Comparison of ENCODE assay signal across 7 mouse cellular contexts in genomic region chr8:126805365-126806180, GRCm38 (mm10).
DNase-seq lines count a peak whose midpoint lies in the region; ATAC-seq lines count a peak whose summit lies in the region.

No protein-coding gene starts in this region.

- H3K4me1 ChIP-seq in hindbrain, embryonic 14.5 days (replicated peaks; ENCODE audit: control insufficient read depth, insufficient read depth, low read length), result no peaks in the 10 kb centered on the region
- no peaks in the 10 kb centered on the region for H3K4me1 ChIP-seq in neural tube, embryonic 11.5 days (ENCODE audit: control insufficient read depth, insufficient read depth, low read length)

- peak overlapping the region; percentile 26; the same call in 1 of the 2 replicates for H3K27ac ChIP-seq in hindbrain, embryonic 14.5 days
- H3K27ac ChIP-seq in neural tube, embryonic 11.5 days (ENCODE audit: low read depth, low read length), result no peak overlapping the region

- WGBS in hindbrain, embryonic 14.5 days, result 51% methylated on average over 13 of the region's 13 CpGs
- 49% methylated on average over 13 of the region's 13 CpGs for WGBS in neural tube, embryonic 11.5 days

- ATAC-seq in hindbrain, embryonic 14.5 days (ENCODE audit: low FRiP score), result no peak
- no peak for ATAC-seq in neural tube, embryonic 11.5 days (ENCODE audit: insufficient read depth, low FRiP score, low TSS enrichment)
- no peak for ATAC-seq in erythroblast, adult 5-6 weeks (replicated peaks; ENCODE audit: low FRiP score, poor library complexity, severe bottlenecking)

- H3K9me3 ChIP-seq in hindbrain, embryonic 14.5 days (ENCODE audit: control insufficient read depth, low read length), result no peaks in the 10 kb centered on the region
- no peaks in the 10 kb centered on the region for H3K9me3 ChIP-seq in neural tube, embryonic 11.5 days (ENCODE audit: control insufficient read depth, low read length)

- H3K4me3 ChIP-seq in hindbrain, embryonic 14.5 days (replicated peaks; ENCODE audit: low read length), result no peak overlapping the region
- H3K4me3 ChIP-seq in neural tube, embryonic 11.5 days (ENCODE audit: low read depth, low read length), result no peak overlapping the region

- H3K4me2 ChIP-seq in hindbrain, embryonic 14.5 days (replicated peaks), result no peak overlapping the region
- H3K4me2 ChIP-seq in neural tube, embryonic 11.5 days (ENCODE audit: low read depth), result no peak overlapping the region

- no peaks in the 10 kb centered on the region for H3K27me3 ChIP-seq in hindbrain, embryonic 14.5 days (ENCODE audit: control insufficient read depth, insufficient read depth, low read length)
- H3K27me3 ChIP-seq in neural tube, embryonic 11.5 days (ENCODE audit: control insufficient read depth, insufficient read depth, low read length), result no peaks in the 10 kb centered on the region

- H3K9ac ChIP-seq in hindbrain, embryonic 14.5 days, result no peak overlapping the region
- no peak overlapping the region for H3K9ac ChIP-seq in neural tube, embryonic 11.5 days (ENCODE audit: low read length)

- H3K36me3 ChIP-seq in hindbrain, embryonic 14.5 days (replicated peaks; ENCODE audit: control insufficient read depth, insufficient read depth), result no peaks in the 10 kb centered on the region
- no peaks in the 10 kb centered on the region for H3K36me3 ChIP-seq in neural tube, embryonic 11.5 days (ENCODE audit: control insufficient read depth, insufficient read depth, low read length)

- DNase-seq in 416B (ENCODE audit: low read depth) (peak; percentile 89), liver (peak; percentile 52)
- DNase-seq in CD4-positive helper T cell, adult 2 months (ENCODE audit: low read depth, low spot score), result peak; percentile 20
- DNase-seq in fat pad, adult 2 months (ENCODE audit: extremely low read depth, low read depth, low spot score), result peak; percentile 100
- DNase-seq in hindbrain, embryonic 14.5 days (ENCODE audit: low spot score), result no peak
- DNase-seq in neural tube, embryonic 11.5 days (ENCODE audit: low spot score), result peak; percentile 25
